Mouse (Mus musculus) layer of hippocampus, adult 8-10 months (tissue): ENCODE measurements around the gene Cnga4. TPM values are rescaled to one million over a fixed set of nuclear protein-coding genes. Genes with fewer than 3 reads are reported as not detected.
"Not testable (repeated sequence)": the region's sequence is repeated elsewhere in the genome, so short reads cannot be mapped to it uniquely, and the experiment has no call there.

Experiments
- DNase-seq, 2 experiments: peaks; one replicate each; pipeline ENCODE4 v3.0.0; 2022; ENCODE audit warnings: low spot score in 2 of 2
- total RNA-seq, 4 experiments: library from RNA; stranded (reverse); gene quantifications; 2 replicates each; pipeline ENCODE4 v1.2.4; 2022

The Cnga4 gene
- total RNA-seq: 1 to 10 TPM in 1 of 4 experiments, under 1 TPM in 3; 0.54 to 1.1 (median 0.76) TPM

DNA sequence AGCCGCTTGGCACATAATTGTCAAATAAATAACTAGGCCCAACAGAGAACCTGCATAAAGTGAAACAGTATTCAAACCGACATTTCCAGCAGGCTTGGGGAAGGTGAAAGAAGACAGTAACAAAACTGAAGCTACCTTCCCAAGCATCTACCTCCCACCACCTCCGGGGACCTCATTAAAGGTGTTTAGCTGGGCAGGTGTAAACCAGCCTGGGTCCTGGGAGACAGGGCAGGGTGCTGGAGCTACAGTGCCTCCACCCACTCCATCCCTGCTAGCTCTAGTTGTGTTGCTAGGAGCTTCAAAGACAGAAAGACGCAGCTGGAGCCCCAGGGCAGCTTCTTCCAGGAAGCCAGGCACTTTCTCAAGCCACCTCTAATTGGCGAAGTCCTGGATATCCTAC lies at the start of gene Cnga4:
TSS of gene Cnga4 (plus strand) at position 301 of the 400 bp plus-strand sequence.
- no peak for DNase-seq

DNA sequence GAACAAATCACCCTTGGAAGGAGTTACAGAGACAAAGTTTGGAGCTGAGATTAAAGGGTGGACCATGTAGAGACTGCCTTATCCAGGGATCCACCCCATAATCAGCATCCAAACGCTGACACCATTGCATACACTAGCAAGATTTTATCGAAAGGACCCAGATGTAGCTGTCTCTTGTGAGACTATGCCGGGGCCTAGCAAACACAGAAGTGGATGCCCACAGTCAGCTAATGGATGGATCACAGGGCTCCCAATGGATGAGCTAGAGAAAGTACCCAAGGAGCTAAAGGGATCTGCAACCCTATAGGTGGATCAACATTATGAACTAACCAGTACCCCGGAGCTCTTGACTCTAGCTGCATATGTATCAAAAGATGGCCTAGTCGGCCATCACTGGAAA lies 48.3 kb upstream of the Cnga4 start:
- not testable (repeated sequence) for DNase-seq

DNA sequence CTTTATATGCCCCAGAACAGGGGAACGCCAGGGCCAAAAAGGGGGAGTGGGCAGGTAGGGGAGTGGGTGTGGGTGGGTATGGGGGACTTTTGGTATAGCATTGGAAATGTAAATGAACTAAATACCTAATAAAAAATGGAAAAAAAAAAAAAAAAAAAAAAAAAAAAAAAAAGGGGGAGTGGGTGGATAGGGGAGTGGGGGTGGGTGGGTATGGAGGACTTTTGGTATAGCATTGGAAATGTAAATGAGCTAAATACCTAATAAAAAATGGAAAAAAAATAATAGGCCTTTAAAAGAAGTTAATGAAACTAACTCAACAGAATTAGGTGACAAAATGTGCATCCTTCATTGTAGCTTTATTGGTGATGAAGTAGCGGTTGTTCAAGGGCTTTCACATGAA lies 47.9 kb upstream of the Cnga4 start:
- not testable (repeated sequence) for DNase-seq

DNA sequence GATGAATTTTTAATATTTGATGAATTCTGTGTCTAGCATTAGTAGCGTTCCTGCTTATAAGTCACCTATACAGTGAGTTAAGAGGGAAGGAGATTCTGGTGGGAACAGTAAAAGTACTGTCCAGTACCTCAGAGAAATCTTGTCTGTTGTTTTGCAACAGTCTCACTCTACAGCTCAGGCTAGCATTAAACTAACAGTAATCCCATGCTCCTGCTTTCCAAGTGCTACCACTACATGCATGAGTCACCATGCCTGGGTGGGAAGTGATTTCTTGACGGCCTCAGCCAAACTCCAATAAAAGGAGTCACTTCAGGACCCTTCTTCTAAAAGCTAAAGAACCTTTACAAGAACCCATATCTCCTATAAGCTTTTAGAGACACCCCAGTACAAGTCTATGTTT lies 42.7 kb upstream of the Cnga4 start:
- DNase-seq: no peak

DNA sequence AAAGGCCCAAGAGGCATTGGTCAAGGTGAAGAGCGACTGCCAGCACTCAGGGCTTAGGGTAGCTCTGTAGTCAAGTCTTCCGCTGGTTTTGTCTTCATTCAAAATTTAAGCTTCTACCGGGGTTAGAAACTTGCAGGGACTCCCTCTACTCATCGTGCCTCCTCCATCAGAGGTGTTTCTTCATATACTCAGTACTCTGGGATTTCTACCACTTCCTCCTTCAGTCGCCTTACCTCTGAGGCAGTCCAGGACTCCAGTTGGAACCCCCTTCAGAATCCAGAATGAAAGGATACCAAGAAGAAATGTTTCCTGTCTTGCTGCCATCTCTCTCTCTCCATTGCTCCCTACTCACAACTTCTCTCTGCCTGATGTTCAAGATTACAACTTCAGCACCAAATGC lies 37.1 kb upstream of the Cnga4 start:
- DNase-seq: no peak

DNA sequence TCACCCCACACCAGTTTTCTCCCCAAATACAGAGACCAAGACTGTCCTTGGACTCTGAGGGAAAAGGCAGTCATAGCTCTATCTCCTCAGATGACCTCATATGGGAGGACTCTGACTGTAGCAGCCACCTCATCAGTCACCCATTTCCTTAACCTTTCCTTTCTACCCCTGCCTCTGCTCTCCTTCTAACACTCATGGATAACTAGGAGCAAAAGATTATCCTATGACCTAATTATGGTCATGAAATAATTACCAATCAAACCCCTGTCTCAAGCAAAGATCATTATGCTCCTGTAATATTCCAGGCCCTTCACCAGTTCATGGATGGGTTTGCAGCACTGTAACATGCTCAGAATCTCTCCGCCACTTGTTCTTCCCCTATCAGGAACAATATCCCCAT lies 36.4 kb upstream of the Cnga4 start, which contains the start of gene Olfr692:
TSS of gene Olfr692 (plus strand) at position 301 of the 400 bp plus-strand sequence.
- no peak for DNase-seq

DNA sequence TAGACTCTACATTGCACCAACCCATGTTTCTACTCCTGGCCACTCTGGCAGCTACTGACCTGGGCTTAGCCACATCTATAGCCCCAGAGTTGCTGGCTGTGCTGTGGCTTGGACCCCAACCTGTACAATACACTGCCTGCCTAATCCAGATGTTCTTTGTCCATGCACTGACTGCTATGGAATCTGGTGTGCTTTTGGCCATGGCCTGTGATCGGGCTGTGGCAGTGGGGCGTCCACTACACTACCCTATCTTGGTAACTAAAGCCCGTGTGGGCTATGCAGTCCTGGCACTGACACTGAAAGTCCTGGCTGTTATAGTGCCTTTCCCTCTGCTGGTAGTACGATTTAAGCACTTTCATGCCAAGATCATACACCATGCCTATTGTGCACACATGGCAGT lies 35.8 kb upstream of the Cnga4 start:
- no peak for DNase-seq

DNA sequence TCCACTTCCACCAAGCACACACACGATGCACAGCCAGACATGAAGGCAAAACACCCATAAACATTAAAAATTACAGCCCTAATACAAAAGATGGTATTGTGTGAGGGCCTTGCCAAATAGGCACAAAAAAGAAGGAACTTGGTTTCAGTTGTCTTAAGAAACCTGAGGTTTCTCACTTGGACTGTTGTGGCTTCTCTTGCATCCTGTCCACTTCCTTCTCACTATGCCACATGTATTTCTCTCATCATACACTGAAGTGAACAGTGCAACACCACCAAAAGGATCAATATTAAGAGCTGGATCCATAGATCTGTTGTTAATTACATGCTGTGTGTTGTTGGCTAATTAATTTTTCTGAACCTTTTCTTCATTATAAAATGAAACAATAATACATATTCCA lies 31.5 kb upstream of the Cnga4 start:
- no peak for DNase-seq

DNA sequence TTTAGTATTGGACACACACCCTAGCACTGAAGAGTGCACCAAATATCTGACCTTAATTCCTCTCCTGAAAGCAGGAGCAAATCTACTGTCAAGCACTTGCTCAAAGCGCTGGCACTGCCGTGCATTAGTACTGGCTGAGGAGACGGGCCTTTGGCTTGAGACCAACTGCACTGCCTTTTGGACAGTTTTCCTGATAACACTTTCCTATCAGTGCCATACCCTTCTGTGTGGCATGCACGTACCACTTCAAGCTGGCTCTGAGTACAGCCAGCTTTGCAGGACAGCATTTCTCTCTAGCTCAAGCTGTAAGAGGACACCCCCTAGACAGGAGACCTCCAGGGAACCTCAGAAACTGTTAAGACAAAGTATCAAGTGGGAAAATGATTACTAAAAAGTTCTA lies 30.9 kb upstream of the Cnga4 start:
- DNase-seq: no peak

DNA sequence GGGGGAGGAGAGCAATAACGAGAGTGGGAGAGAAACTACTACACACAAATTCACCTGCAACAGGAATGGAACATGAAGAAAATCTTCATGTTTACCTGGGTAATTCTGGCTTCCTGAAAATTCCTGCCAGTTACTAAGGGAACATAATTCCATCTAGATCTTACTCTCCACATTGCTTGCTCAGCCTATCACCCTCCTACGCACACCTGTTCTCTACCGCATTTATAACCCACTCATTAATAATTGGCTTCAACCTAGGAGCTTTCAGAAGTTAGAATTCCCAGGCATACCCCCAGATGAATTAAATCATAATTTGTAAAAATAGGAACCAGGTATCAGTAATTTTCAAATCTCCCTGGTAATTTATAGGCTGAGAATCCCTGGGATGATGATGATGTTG lies 30.4 kb upstream of the Cnga4 start:
- no peak for DNase-seq

DNA sequence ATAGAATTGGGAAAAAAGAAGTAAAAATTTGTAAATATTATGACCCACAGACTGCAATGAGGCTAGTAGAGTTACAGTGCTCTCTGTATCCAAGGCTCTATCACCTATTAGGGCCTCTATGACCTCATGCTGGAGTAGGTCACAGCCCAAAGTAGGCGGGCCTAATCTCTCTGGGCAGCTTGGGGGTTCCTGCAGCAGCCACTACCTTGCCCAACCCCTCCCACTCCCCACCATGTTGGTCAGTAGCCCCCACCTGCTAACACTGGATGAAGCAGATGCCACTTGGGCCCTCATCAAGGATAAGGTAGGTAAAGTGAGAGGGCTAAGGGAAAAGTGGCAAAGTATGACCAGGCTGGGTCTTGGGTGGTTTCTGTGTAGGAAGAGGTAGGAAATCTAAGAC lies 29.5 kb upstream of the Cnga4 start, which contains the start of gene Gm5901:
TSS of gene Gm5901 (plus strand) at position 173 of the 400 bp plus-strand sequence.
- no peak for DNase-seq

DNA sequence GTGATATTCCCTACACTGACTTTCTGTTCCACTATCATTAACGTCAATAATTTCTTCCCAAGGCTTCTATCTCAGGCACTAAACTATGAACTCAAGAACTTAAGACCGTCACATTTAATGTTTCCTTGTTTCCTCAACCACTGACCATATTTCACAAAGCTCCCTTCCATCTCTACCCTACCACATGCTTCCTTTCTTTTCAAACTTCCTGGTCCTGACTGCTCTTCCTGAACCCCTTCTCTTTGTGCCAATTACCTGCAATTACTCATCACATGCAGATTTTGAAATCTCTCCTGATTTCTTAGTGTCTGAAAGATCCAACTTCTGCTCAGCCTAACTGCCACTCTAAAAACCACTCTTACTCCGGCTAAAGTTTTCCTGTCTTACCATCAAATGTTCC lies 24.0 kb upstream of the Cnga4 start:
- DNase-seq: no peak

DNA sequence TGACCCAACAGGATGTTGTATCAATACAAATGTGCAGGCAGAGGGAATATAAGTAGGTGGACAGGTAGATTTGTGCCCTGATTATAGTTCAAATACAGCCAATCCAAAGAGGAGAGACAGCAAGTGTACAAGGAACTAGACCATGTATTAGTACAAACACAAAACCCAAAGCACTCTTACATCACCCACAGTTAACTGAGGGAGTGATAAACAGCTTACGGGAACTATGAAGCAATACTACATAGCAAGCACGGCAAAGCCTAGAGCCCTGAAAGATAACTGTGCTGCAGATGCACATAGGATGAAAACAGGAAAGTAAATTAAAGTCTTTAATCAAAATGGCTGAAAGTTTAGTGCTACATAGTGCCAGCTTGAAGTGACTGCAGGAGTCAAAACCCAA lies 16.7 kb upstream of the Cnga4 start:
- no peak for DNase-seq

DNA sequence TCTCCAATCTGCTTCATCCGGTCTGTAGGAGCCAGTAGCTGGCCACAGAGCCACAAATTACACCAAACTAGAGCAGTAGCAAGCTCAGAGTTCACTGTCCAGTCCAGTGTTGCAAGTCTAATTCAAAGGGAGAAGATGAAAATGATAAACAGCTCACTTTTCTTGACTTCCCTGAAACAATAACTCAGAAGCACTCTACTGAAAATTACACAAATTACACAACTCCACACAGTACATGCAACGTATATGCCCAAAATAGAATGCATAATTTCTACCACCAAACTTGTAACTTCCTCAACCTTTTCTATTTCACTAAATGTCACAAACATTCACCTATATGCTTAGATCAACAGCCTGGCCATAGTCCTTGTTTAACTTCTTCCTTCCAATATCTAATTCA lies 14.1 kb upstream of the Cnga4 start:
- DNase-seq: no peak

DNA sequence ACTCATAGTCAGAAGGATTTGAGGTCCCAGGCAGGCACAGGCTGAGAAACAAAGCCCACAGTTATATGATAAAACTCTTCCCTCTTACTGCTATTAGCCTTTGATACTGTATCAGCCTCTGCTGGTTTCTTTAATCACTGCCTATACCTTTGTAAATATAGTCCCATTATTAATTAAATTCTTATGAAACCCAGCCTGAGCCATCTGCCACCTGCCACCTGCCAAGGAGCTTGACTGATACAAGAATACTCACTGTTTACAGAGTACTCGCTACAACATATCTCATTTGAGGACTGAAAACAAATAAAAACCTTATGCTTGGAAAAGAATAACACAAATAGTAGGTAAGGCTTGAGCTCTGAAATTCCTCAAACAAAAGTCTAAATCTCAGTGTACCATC lies 9.8 kb upstream of the Cnga4 start:
- no peak for DNase-seq

DNA sequence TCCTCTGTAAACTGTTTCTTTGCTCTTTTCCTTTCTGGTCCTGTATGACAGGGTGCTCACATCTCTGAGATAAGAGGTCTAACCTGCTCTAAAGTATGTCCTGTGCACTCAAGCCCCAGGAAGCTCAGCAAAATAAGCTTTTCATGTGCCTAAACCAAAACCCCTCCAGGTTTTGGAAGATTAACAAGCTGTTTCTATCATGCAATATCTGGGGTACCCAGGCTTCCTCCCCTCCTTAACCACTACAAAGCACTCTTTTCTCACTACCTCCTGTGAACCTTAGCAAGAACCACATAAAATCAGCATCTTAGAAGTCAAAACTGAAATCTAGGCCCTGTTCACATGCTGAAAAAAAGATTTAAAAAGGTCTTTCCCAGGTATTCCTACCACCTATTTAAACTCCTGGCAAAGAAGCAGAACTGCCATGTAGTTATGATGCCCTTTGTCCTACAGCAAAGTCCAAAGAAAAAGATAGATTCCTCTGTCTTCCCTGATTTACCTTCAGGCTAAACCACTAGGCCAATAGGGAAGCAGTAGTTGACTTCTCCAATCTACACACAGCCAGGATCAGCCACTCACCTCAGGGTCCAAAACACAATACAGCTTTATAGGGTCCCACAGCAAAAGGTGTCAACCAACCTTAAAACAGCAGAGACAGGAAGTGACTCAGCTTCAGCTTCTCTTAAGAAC lies 9.1 kb upstream of the Cnga4 start:
- DNase-seq: no peak

DNA sequence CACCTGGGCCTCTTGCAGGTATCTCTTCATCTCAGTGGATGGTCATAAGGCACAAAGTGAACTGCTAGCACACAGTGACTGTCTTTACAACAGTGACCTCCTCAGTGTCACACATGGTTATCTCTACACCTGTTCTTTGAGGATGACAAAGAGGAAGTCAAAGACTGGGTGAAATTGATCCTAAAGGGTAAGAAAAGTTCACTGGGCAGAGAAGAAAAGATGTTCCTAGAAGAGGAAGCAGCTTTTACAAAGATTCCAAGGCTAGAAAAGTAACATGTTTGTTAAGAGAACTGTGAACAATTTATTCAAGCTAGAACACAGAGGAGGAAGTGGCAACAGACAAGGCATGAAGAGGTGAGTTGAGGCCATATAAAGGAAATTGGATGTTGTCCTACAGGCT lies 8.2 kb upstream of the Cnga4 start:
- DNase-seq: no peak

DNA sequence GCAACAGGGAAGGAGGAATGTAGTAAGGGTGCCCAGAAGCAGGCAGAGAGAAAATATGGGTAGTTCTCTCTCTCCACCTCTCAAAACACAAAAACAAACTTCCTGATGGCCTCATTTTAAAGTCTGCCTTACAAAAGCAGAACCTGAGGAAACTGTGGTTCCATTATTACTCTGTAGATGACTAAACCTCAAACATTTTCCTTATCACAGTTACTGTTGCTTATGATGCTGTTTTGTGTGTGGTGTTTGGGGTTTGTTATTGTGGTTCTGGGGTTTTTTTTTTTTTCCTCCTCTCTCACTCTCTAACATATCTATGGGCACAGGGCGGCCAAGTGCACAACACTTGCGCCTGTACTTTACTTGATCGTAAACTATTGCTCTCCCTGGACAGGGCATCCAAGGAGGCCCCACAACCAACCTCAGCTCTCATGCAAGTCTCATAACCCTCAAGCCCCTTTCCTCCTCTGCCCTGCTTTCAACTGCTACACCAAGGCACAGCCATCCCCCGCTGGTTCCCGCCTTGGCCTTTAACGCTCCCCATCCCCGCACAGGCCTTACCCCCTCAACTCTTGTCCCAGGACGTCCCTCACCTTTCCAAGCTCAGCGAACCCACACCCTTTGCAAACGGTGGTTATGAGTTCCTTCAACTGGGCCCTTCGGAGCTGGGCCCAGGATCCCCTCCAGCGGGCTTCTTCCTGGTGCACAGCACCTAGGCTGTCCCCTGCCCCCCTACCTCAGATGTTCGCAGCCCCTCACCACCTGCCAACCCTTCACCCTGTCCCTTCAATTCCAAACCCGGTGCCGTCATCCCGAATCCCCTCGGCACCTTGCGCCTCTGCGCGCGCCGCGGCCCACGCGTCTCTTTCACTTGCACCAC lies 5.1 kb upstream of the Cnga4 start:
- DNase-seq: no peak

DNA sequence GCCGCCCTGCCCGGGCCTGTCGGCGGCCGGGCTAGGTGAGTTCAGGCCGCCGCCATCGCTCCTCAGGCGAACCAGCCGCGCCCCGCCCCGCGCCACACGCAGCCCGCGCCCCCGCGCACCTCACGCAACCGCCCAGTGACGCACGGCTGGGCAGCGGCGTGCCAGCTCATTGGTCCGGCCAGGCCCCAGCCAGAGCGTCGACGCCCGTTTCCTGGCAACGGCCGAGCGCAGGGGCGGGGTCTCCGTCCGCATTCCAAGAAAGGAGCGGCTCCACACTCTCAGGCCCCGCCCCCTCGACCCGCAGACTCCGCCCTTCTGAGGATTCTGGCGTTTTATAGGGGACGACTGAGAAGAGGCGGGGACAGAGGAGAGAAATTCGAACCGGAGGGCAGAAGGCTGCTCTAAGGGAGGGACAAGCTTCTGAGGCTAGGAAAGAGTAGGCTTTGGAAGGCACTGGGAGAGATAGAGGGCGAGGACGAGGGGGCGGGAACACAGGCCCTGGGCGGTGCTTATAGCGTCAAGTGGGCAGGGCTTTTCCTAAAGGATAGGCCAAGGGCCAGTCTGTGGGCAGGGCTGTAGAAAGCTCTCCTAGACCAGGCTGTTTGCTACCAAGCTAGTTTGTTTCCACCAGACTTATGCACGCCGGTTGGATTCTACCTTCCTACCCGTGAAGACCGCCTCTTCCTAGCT lies 4.3 kb upstream of the Cnga4 start, which contains the start of gene Fam160a2:
TSS of gene Fam160a2 (minus strand) at position 120 of the 690 bp plus-strand sequence.
- peak; percentile 99 for DNase-seq

DNA sequence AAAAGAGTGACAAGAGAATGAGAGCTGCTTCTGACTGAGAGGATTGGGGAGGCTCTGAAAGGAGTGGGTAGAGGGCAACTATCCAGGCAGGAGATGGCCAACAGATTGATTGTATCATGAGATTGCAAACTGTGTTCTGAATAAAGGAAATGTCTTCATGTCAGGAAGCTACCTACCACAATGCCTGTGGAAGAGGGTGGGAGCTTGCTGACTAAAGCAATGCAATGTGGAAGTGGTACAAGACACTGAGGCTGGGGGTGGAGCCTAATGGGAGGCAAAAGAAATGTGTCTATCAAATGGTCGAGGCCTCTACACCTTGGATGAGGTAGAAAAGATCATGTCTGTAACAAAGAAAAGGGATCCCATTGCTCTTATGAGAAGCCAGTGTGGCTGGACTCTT lies 2.0 kb downstream of the Cnga4 start:
- no peak for DNase-seq

DNA sequence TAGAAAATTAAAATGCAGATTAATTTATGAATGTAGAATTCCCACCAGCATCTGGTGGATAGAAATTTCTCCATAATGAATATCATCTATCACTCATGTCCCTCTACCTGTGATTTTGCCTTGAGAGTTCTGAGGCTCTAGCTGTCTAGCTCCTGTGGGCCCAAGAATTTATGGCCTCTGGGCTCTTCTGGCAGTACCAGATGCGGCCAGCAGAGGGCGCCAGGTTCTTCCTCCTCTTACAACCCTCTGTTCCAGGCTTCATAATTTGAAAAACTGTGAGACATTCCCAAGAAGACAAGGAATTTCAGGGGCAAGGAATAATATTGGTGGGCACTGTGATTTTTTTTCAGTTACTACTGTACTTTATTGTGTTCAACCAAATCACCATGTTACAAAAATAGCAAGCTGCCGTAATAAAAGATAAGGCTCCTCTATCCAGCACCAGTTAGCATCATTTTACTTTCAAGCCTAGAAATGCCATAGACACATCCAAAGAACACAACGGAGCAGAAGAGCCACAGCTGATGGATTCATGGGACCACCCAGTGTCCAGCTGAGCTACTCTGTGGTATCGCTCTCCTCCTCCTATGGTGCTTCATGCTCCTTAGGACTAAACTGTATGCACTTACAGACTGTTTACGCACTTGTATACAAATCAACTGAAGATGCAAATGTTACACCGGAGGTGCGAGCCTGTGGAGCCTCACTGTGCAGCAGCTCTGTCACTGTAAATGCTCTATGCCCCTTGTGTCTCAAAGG lies 7.7 kb downstream of the Cnga4 start:
- DNase-seq: peak; percentile 60 to 89
